Mouse (Mus musculus) liver, embryonic 16.5 days (tissue): ENCODE measurements around the gene Tmem240. TPM values are rescaled to one million over a fixed set of nuclear protein-coding genes. Genes with fewer than 3 reads are reported as not detected.

Experiments
- ATAC-seq: fragments of 200-750 bp; cut with Nextera tagmentation; 2 replicates; pipeline ENCODE4 v1.8.0; 2017; ENCODE audit warnings: low read depth, mild to moderate bottlenecking, moderate number of reproducible peaks, moderate library complexity
- H3K27ac ChIP-seq: fragments of 300-500 bp; sonication (generic); 2 replicates; pipeline ENCODE4 v1.5.1; 2014; ENCODE audit warnings: mild to moderate bottlenecking, low read length
- H3K27me3 ChIP-seq: fragments of 300-500 bp; sonication (generic); 2 replicates; pipeline ENCODE4 v1.6.1; 2014; ENCODE audit warnings: low read depth, low read length, mixed read lengths; ENCODE audit not compliant: control insufficient read depth, insufficient read depth
- H3K36me3 ChIP-seq: fragments of 300-500 bp; sonication (generic); 2 replicates; pipeline ENCODE4 v1.6.1; 2014; ENCODE audit warnings: mild to moderate bottlenecking; ENCODE audit not compliant: control insufficient read depth, insufficient read depth
- H3K4me1 ChIP-seq: fragments of 300-500 bp; sonication (generic); 2 replicates; pipeline ENCODE4 v1.6.1; 2014; ENCODE audit warnings: low read depth, low read length, mixed read lengths; ENCODE audit not compliant: control insufficient read depth
- H3K4me2 ChIP-seq: fragments of 300-500 bp; sonication (generic); 2 replicates; pipeline ENCODE4 v1.6.1; 2014; ENCODE audit warnings: low read depth, low read length, mixed read lengths
- H3K4me3 ChIP-seq: fragments of 300-500 bp; sonication (generic); 2 replicates; pipeline ENCODE4 v1.5.1; 2014; ENCODE audit warnings: low read depth, mild to moderate bottlenecking, low read length
- H3K9ac ChIP-seq: fragments of 300-500 bp; sonication (generic); 2 replicates; pipeline ENCODE4 v1.6.1; 2014; ENCODE audit warnings: low read depth, low read length
- H3K9me3 ChIP-seq: fragments of 300-500 bp; sonication (generic); replicated peaks from 2 replicates; pipeline ENCODE4 v1.6.1; 2016; ENCODE audit warnings: low read length; ENCODE audit not compliant: control insufficient read depth
- WGBS: fragments of 180-500 bp; shearing (Covaris S2); extraction: QIAGEN DNeasy Blood & Tissue Kit; methylation state at CpG from one replicate; pipeline ENCODE4 v1.1.7; 2014; ENCODE audit not compliant: insufficient replicate concordance; 5-methylcytosine and 5-hydroxymethylcytosine counted together
- polyA plus RNA-seq: library from polyadenylated mRNA; unstranded; fragments of >200 nt; fragmentation: Nextera tagmentation; extraction: Ambion mirVana; gene quantifications from 2 replicates; pipeline ENCODE4 v1.2.1, GENCODE M21; 2015

Gene Tmem240
- polyA plus RNA-seq, 1 experiment from 2014 or later: 0.13 TPM

DNA sequence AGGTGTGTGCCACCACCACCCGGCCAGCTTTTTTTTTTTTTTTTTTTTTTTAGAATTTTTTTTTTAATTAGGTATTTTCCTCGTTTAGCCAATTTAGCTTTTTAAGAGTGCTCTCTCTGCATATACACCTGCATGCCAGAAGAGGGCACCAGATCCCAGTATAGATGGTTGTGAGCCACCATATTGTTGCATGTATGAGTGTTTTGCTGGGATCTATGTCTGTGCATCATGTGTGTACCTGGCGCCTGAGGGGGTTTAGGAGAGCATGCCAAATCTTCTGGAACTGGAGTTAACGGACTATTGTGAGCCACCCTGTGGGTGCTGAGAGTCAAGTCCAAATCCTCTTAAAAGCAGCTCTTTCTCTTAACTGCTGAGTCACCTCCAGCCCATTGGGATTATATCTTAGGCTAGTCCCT is 12.9 kb upstream of the Tmem240 start:
- no peak overlapping the region for H3K4me3 ChIP-seq
- WGBS: 40% methylated on average over 4 of the region's 4 CpGs
- H3K9me3 ChIP-seq: no peaks in the 10 kb centered on the region
- H3K27me3 ChIP-seq: no peaks in the 10 kb centered on the region
- H3K36me3 ChIP-seq: peaks cover 7% of the 10 kb centered on the region
- no peak for ATAC-seq
- no peak overlapping the region for H3K4me2 ChIP-seq
- H3K9ac ChIP-seq: no peak overlapping the region
- no peaks in the 10 kb centered on the region; the same call in 1 of the 2 replicates for H3K4me1 ChIP-seq
- H3K27ac ChIP-seq: no peak overlapping the region

DNA sequence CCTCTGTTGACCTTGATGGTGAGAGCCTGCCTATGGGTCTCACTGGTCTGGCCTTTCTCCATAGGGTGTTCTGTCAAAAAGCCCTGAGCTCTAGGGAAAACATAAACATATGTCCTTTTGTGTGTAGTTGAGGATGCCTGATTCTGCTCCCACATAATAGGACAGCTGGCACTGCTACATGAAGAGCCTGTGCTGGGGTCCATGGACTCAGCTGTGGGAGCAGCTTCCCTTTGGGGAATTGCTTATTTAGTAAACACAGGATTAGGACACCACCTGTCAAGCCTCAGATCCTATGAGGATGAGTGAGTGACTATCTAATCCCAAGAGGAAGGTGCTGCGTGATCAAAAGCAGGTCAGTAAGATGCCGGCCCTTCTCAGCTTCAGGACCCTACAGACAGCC is 6.6 kb upstream of the Tmem240 start:
- Histone ChIP-seq H3K9me3 (no peaks in the 10 kb centered on the region), H3K4me1 (no peaks in the 10 kb centered on the region), H3K9ac (no peak overlapping the region), H3K27ac (no peak overlapping the region), H3K36me3 (no peaks in the 10 kb centered on the region), H3K27me3 (no peaks in the 10 kb centered on the region), H3K4me2 (no peak overlapping the region), H3K4me3 (no peak overlapping the region)
- 89% methylated on average over 2 of the region's 2 CpGs for WGBS
- ATAC-seq: no peak

DNA sequence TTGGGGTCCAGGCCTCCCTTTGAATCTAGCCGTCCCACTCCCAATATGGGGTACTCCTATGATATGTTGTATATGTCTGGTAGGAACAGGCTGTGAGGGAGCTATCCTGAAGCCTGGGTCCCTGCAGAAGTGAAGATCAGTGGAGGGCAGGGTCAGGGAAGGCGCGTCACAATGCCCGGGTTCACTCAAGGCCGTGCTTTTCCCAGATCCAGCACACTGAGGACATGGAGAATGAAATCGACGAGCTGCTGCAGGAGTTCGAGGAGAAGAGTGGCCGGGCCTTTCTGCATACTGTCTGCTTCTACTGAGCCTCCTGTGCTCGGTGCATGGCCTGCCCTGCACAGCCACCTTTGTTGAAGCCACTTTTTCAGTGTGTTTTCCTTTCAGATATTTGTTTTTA is 1.3 kb upstream of the Tmem240 start:
- no peak overlapping the region for H3K4me2 ChIP-seq
- no peak overlapping the region for H3K9ac ChIP-seq
- no peak overlapping the region for H3K27ac ChIP-seq
- no peaks in the 10 kb centered on the region for H3K36me3 ChIP-seq
- H3K4me1 ChIP-seq: peaks cover 17% of the 10 kb centered on the region
- 73% methylated on average over 10 of the region's 10 CpGs for WGBS
- no peak for ATAC-seq
- H3K9me3 ChIP-seq: no peaks in the 10 kb centered on the region
- H3K4me3 ChIP-seq: no peak overlapping the region
- H3K27me3 ChIP-seq: 0 out of 2 replicates have a peak, but pooled peaks cover 2% of the 10 kb centered on the region

DNA sequence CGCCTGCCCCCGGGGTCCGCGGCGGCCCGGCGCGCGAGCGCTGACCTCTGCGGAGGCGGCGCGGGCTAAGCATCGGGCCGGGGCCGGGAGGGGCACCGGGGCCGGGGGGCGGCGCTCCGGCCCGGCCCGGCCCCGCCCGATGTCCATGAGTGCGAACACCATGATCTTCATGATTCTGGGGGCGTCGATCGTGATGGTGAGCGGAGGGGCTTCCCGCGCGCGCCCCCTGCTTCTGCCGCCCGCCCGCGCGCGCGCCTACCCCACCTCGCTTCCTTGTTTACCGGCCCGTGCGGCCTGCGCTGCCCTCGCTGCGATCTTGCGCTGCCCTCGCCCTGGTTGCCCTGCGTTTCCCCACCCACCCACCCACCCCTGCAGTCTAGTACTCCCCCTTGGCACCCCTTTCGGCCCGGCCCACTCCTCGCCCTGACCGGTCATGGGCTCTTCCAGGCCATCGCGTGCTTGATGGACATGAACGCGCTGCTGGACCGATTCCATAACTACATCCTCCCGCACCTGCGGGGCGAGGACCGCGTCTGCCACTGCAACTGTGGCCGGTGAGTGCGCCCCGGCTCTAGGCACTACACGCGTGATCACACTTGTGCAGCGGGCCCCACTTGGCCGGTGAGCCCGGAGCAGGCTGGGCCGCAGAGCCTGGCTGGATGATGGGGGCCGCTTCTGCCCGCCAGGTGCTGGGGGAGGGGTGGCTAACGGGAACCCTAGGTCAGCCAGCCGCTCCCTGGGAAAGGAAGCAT is 527 bp downstream of the Tmem240 start:
- under 1% methylated on average over 56 of the region's 79 CpGs for WGBS
- peak overlapping the region; percentile 77 for H3K4me3 ChIP-seq
- peak; percentile 63 for ATAC-seq
- peaks cover 17% of the 10 kb centered on the region for H3K4me1 ChIP-seq
- H3K9ac ChIP-seq: peak overlapping the region; percentile 73
- peak overlapping the region; percentile 96 for H3K4me2 ChIP-seq
- no peaks in the 10 kb centered on the region for H3K9me3 ChIP-seq
- peak overlapping the region; percentile 50 for H3K27ac ChIP-seq
- no peaks in the 10 kb centered on the region for H3K36me3 ChIP-seq
- 0 out of 2 replicates have a peak, but pooled peaks cover 2% of the 10 kb centered on the region for H3K27me3 ChIP-seq

DNA sequence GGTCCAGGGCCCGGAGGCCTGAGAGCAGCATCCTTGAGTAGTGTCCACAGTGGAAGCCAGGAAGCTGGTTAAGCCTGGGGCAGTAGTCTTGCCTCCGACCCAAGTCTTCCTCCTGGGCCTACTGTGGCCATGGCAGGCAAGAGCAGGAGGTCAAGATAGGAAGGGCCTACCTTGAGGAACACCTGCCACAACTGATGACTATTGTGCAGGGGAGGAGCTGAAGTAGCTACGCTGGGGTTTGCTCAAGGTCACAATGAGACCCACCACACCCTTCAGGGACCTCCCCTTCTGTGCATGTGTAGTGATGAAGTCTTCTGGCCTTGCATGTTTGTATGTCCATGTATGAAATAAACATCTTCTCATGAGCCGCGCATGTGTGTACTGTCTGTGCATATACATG is 1.2 kb downstream of the Tmem240 start:
- Histone ChIP-seq H3K4me2 (peak overlapping the region; percentile 96; the same call in 1 of the 2 replicates), H3K4me1 (peaks cover 17% of the 10 kb centered on the region), H3K27ac (no peak overlapping the region), H3K9me3 (no peaks in the 10 kb centered on the region), H3K36me3 (no peaks in the 10 kb centered on the region; the same call in 1 of the 2 replicates), H3K27me3 (0 out of 2 replicates have a peak, but pooled peaks cover 2% of the 10 kb centered on the region), H3K4me3 (peak overlapping the region; percentile 77), H3K9ac (no peak overlapping the region)
- no peak for ATAC-seq
- 62% methylated on average over 5 of the region's 5 CpGs for WGBS

DNA sequence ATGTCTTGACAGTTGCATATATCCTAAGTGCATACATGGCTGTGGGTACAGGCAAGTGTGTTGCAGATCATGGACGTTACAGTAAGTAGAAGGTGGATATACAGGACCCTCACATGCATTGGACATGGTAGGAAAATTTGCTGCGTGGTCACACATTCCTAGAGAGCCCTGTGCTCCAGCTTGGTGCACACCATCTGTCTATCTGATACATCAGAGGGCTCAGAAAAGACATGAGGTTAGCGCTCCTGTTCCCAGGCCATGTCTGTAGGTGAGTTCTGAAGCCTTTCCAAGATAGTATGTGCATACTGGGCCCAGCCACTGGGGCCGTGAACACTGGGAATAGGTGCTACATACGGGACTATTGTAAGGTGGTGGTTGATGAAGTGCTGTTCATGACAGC is 1.8 kb downstream of the Tmem240 start:
- no peak for ATAC-seq
- Histone ChIP-seq H3K27ac (no peak overlapping the region), H3K9me3 (no peaks in the 10 kb centered on the region), H3K36me3 (no peaks in the 10 kb centered on the region; the same call in none of the 2 replicates), H3K27me3 (0 out of 2 replicates have a peak, but pooled peaks cover 2% of the 10 kb centered on the region), H3K4me1 (peaks cover 17% of the 10 kb centered on the region), H3K9ac (no peak overlapping the region), H3K4me2 (no peak overlapping the region), H3K4me3 (no peak overlapping the region)
- WGBS: 81% methylated on average over 5 of the region's 5 CpGs

DNA sequence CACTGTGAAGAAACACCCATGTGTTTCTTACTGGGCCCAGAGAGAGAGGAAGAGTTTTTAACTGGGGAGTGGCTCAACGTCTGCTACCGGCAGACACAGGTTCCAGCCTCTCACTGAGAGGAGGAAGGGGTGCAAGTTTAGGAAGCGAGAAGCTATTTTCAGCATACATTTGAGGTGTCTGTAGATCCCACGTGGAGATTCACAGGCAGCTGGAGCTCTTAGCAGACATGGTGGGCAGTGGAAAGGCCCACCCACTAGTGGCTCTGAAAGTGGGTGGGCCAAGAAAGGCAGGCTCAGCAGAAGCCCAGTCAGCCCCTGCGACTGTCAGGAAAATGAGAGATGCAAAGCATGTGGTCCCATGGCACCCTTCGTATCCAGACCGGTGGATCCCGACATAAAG is 3.7 kb downstream of the Tmem240 start:
- Histone ChIP-seq H3K36me3 (peaks cover 3% of the 10 kb centered on the region), H3K27ac (no peak overlapping the region), H3K4me1 (peaks cover 17% of the 10 kb centered on the region), H3K4me2 (no peak overlapping the region), H3K9ac (no peak overlapping the region), H3K4me3 (no peak overlapping the region), H3K27me3 (0 out of 2 replicates have a peak, but pooled peaks cover 2% of the 10 kb centered on the region), H3K9me3 (no peaks in the 10 kb centered on the region)
- 51% methylated on average over 8 of the region's 8 CpGs for WGBS
- ATAC-seq: no peak

DNA sequence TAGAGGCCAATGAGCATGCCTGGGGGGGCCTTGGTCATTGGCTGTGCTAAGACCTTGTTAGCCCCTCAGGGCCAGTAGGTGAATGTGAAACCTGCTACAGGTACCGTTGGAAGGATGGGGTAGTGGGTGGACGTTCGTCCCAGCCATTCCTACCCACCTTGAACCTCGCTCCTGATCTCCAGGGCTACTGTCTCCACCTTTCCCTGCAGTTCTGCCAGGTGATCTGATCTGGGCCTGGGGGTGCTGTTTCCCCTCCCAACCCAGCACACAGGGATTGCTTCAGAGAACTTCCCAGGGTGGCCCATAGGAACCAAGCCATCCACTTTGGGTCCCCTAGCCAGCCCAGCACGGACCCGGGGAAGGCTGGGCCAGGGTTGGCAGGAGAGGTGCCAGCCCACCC is 4.6 kb downstream of the Tmem240 start:
- WGBS: 76% methylated on average over 6 of the region's 6 CpGs
- Histone ChIP-seq H3K4me1 (peaks cover 12% of the 10 kb centered on the region), H3K9me3 (no peaks in the 10 kb centered on the region), H3K27ac (no peak overlapping the region), H3K27me3 (0 out of 2 replicates have a peak, but pooled peaks cover 2% of the 10 kb centered on the region), H3K9ac (no peak overlapping the region), H3K4me3 (no peak overlapping the region), H3K36me3 (peaks cover 6% of the 10 kb centered on the region), H3K4me2 (no peak overlapping the region)
- no peak for ATAC-seq
